Comparison of ENCODE assay signal across 9 mouse cellular contexts in the genomic region with DNA sequence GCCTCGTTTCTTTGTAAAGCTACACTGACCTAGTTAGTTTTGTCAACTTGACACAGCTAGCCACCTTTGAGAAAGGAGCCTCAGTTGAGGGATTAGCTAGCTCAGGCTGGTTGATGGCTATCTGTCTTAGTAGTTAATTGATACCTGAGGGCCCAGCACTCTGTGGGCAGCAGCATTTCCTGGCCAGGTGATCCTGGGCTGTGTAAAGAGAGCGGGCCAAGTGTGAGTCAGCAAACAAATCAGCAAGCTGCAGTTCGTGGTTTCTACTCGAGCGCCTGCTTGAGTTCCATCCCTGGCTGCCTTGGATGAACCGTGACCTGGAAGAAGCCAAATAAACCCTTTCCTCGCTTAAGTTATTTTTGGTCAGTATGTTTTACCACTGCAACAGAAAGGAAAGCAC.
DNase-seq lines count a peak whose midpoint lies in the region.
"Had no signal": no experiment of that assay in that cellular context is flagged by ENCODE, and none has a peak within 500 bp of the region (broad histone marks: within the 10 kb centered on the region; RNA-seq: fewer than 3 reads in every experiment).

No protein-coding gene starts in this region.

- DNase-seq in cerebellum, adult 18-20 months: peak; percentile 35 to 40
- DNase-seq in cerebellum, postnatal 4 days (ENCODE audit: low spot score in 2 of 2): no peak
- DNase-seq in 3T3-L1 (ENCODE audit: low read depth, low spot score): peak; percentile 80
- peak; percentile 19 for DNase-seq in c-Kit-positive CD71-negative TER-119-negative erythroid progenitor cells, embryonic 14.5 days (ENCODE audit: low read depth)
- DNase-seq in kidney, postnatal 10 days: peak; percentile 14
- no peak for DNase-seq in adrenal gland, adult (ENCODE audit: inconsistent age in 2 of 2, low spot score in 1 of 2)
- no peak for DNase-seq in frontal cortex, postnatal 25 days (ENCODE audit: low spot score in 2 of 2)
- no peak for DNase-seq in ovary, postnatal 36 days (ENCODE audit: low spot score)
- DNase-seq: adrenal gland, postnatal 14 days had no signal

Comparison
In these comparisons a context has a peak if more than half of its experiments do, and no peak if none do; other contexts are left out.
1. DNase-seq: peak in cerebellum, adult 18-20 months (2 of 2), 3T3-L1 (single experiment), c-Kit-positive CD71-negative TER-119-negative erythroid progenitor cells, embryonic 14.5 days (single experiment) and kidney, postnatal 10 days (single experiment); none in cerebellum, postnatal 4 days (0 of 2), adrenal gland, adult (0 of 2), frontal cortex, postnatal 25 days (0 of 2) and ovary, postnatal 36 days (single experiment).